Mouse (Mus musculus) inflammation-experienced regulatory T-cells, adult 6 months (primary cell): ENCODE results near the gene Zfp655. TPM values are rescaled to one million over a fixed set of nuclear protein-coding genes. Genes with fewer than 3 reads are reported as not detected.
"Not testable (repeated sequence)": the region's sequence is repeated elsewhere in the genome, so short reads cannot be mapped to it uniquely, and the experiment has no call there.

Experiments
- ATAC-seq: one replicate; pipeline ENCODE4 v1.8.0; 2017
- polyA plus RNA-seq, 3 experiments: library from polyadenylated mRNA; unstranded; fragments of 100-300 nt; shearing (Covaris generic); gene quantifications; one replicate each; pipeline ENCODE4 v1.2.1; 2017

Gene Zfp655
- polyA plus RNA-seq, 3 experiments from 2014 or later: 59.4 to 73.3 (median 59.6) TPM

DNA sequence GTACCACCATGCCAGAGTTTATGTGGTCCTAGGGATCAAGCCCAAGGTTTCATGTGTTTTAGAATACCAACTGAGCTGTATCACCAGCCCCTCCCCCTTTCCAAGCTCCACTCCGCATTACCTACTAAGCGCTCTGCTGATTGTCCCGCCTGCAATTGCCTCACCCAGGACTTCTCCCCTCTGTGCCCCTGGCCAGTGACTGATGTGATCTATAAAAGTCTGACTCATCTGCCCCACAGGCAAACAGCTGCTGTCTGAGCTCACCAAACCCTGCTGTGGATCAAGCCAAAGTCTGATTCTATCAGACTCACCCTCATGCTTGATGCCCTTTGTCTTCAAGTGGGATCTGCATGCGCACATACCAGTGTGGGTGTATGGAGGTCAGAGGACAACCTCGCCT, 8.7 kb upstream of the Zfp655 start:
- no peak for ATAC-seq

DNA sequence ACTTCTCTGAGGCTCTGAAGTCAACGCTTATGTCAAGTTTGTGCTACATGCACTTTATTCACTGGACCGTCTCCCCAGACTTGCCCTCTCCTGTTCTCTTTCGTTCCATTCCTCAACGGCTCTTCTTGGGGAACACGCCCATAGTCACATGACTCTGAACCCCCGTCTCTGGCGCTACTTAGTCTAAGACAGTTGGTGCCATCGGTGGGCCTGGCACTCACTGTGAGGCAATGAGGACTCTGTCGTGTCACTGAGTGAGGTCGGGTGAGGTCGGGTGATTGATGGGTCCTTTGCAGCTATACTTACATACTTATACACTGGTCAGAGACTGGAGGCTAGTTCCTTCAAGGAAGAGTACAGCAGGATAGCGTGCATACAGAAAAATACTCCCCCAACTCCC, 8.1 kb upstream of the Zfp655 start:
- ATAC-seq: no peak

GRCm38 (mm10) chr5:145226453-145226852, 5.1 kb upstream of the Zfp655 start:
- ATAC-seq: no peak

- ATAC-seq: not testable (repeated sequence)
Measured at GRCm38 (mm10) chr5:145229283-145229682, 2.2 kb upstream of the Zfp655 start.

DNA sequence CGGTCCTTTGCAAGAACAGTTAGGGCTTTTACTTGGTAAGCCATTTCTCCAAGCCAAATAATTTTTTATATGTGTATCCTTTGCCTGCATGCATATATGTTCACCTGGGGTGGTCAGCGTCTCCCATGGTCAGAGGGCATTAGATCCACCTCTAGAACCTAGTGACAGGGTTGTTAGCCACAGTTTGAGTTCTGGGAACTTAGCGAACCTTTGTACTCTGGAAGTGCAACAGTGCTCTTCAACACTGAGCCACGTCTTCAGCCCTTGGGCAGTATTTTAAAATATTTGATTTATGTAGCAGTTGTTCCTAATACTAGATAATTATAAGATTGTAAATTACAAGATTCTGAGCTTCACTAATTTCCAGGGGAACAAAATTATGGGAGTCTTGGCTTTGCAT, 874 bp upstream of the Zfp655 start:
- no peak for ATAC-seq

DNA sequence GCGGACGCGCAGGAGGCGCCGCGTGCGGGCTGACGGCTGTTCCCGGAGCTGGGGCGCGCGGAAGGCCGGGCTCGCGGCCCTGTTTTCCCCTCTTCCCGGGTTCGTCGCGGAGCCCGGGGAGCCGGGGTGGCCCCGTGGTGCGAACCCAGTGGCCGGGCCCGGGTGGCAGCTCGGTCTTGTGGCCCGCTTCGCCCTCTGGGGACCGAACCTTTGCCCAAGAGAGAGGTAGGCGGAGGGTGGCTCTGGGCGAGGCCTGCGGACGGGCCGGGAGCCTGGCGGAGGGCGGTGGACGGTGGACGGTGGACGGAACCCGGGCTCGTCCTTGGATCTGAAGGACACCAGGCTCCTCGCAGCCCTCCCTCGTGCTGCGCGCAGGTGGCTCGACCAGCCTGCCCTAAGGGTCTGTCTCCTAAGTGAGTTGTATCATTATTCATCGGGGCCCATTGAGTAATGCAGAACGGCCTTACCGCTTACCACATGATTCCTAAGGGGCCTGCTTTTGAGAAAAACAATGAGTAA, 437 bp downstream of the Zfp655 start:
- no peak for ATAC-seq

- ATAC-seq: no peak
Measured at GRCm38 (mm10) chr5:145234636-145235035, 3.1 kb downstream of the Zfp655 start.

GRCm38 (mm10) chr5:145249520-145249919, 18.0 kb downstream of the Zfp655 start:
- ATAC-seq: no peak

DNA sequence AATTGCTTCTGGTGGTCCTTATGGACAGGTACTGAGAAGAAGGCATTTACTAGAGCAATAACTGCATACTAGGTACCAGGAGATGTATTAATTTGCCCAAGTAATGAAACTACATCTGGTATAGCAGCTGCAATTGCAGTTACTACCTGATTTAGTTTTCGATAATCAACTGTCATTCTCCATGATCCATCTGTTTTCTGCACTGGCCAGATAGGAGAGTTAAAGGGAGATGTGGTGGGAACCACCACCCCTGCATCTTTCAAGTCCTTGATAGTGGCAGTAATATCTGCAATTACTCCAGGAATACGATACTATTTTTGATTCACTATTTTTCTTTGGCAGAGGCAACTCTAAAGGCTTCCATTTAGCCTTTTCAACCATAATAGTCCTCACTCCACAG, 42.1 kb downstream of the Zfp655 start:
- ATAC-seq: not testable (repeated sequence)

DNA sequence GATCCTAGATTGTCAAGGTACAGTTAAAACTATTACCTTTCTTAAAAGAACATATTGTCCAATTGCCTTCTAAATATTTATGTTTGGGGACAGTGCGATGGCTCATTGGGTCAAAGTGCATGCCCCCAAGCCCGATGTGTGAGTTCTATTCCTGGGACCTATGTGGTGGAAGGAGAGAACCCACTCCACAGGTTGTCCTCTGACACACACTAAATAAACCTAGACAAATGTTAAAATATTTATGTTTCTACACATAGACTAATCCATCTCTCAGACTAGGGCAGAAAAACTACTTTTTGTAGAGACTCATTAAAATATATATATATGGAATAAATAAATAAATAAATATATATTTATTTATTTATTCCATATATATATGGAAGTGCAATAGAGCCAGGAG, 48.4 kb downstream of the Zfp655 start:
- ATAC-seq: no peak

DNA sequence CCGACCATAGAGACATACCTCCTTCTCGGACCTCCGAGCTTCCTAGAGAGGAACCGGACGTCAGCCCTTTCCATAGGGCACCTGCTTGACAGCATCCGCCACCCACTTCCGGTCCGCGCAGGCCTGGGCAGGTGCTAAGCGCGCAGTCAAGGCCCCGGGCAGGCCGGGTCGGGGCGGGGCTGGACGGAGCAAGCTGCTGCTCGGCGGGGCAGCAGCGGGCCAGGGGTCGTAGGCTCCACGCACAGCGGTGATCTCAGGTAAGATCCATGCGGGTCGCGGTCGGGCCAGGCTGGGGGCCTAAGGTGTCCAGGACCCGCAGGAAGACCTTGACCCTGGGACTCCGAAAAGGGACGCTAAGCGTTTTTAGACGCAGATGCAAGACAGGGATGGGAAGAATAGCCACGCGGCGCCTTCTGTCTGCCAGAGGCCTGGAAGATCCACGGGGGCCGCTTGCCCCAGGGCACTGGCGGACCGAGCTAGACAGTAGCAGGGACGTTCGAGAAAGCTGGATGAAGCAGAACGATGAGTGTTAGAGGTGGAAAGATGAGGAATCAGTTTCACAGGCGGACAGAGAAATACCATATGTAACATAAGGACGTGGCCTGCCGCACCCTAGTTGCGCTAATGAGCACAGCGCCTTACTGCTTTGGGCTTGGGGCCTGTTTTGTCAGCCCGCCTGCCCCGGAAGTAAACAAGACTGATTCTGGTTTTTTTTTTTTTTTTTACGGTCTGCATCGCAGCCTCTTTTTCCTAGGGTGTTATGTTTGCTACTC, 49.0 kb downstream of the Zfp655 start, which contains the start of gene Zscan25:
TSS of gene Zscan25 (plus strand) at position 130 of the 773 bp plus-strand sequence.
- ATAC-seq: peak; percentile 96

DNA sequence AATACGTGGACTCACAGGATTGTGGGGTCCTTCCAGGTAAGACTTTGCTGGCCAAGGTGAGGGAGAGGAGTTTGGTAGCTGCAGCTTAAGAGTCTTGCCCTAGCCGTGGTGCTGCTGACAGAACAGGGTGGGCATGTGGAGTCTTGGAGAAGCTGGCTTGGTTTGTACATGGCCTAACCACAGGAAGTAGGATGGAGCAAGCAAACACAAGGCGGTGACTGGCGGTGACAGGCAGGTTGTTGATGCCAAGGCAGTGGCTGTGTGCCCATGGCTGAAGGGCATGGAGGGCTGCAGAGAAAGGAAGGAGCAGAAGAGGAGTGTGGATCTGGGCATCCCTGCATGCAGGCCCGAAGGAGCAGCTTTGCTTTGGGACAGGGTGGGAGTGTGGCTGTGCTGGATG, 56.9 kb downstream of the Zfp655 start:
- ATAC-seq: no peak

- no peak for ATAC-seq
Measured at GRCm38 (mm10) chr5:145290697-145291096, 59.2 kb downstream of the Zfp655 start.

DNA sequence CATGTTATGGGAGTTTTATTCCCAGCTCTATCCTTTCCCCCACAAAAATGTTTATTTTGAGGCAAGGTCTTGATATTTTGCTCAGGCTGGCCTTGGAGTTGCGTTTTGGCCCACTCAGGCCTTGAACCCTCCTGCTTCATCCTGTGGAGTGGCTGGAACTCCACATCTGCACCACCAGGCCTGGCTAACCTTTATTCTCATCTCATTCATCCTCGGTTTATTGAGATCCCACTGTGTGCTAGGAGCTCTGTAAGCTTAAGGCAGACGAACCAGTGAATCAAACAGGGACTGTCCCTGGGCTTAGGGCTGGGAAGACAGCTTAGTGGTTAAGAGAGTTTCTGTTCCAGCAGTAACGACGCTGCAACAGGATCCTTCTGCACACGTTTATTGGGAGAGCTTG, 60.9 kb downstream of the Zfp655 start:
- no peak for ATAC-seq

Other genes with a start within 250 kb of the Zfp655 start
- gene Gm4871, start 199.0 kb upstream of the Zfp655 start, polyA plus RNA-seq: not detected
- not detected for gene 1700018F24Rik, start 188.7 kb upstream of the Zfp655 start, polyA plus RNA-seq
- gene Arpc1a, start 147.9 kb upstream of the Zfp655 start, polyA plus RNA-seq: 10 to 100 TPM; 86.2 to 96.6 (median 91.8) TPM
- gene Kpna7, start 147.7 kb upstream of the Zfp655 start, polyA plus RNA-seq: not detected
- 1,000 to 10,000 TPM in 1 of 3 experiments, 100 to 1,000 TPM in 2; 806 to 1,201 (median 880) TPM for gene Arpc1b, start 117.5 kb upstream of the Zfp655 start, polyA plus RNA-seq
- gene Pdap1, start 91.5 kb upstream of the Zfp655 start, polyA plus RNA-seq: 10 to 100 TPM; 34.4 to 55.2 (median 47.9) TPM
- 100 to 1,000 TPM; 114 to 119 (median 115) TPM for gene Bud31, start 91.4 kb upstream of the Zfp655 start, polyA plus RNA-seq
- gene Ptcd1, start 64.6 kb upstream of the Zfp655 start, polyA plus RNA-seq: 10 to 100 TPM; 10.5 to 15.2 (median 13.2) TPM
- gene Cpsf4, start 64.5 kb upstream of the Zfp655 start, polyA plus RNA-seq: 10 to 100 TPM; 11.7 to 18.4 (median 15.5) TPM
- 100 to 1,000 TPM; 377 to 453 (median 389) TPM for gene Atp5j2, start 39.7 kb upstream of the Zfp655 start, polyA plus RNA-seq
- 10 to 100 TPM; 13.9 to 23.1 (median 20.1) TPM for gene Zkscan14, start 29.8 kb upstream of the Zfp655 start, polyA plus RNA-seq
- gene Zkscan5, start 27.2 kb upstream of the Zfp655 start, polyA plus RNA-seq: 1 to 10 TPM; 4.1 to 7.6 (median 6.7) TPM
- under 1 TPM; 0.44 to 0.53 (median 0.49) TPM for gene Zscan25, start 48.8 kb downstream of the Zfp655 start, polyA plus RNA-seq
- not detected for gene Cyp3a57, start 113.6 kb downstream of the Zfp655 start, polyA plus RNA-seq
- not detected for gene Cyp3a16, start 238.0 kb downstream of the Zfp655 start, polyA plus RNA-seq